Mouse (Mus musculus): ENCODE data around the gene Slc13a1.
"Not testable (repeated sequence)": the region's sequence is repeated elsewhere in the genome, so short reads cannot be mapped to it uniquely, and the experiment has no call there.

DNA sequence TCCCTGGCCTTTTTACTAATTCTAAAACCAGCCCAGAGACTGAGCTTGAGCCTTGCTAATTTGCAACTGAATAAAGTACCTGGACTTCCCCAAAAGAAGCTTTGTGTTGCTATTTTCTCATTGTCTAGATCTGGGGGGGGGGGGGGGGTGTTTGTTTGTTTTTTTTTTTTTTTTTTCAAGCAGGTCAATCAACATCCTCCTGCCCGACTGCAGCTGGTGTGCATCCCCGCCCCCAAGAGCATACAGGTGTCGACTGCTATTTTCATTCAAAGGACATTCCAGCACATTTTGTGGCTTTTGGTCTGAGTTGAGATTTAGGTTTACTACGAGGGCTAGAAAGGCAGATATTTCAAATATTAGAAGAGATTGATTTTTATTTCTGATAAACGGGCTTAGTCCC is 28.5 kb upstream of the Slc13a1 start:
- TF ChIP-seq CTCF (IDR thresholded peaks at IDR 0.05; ENCODE audit: extremely low read depth, insufficient read depth, insufficient read length, insufficient replicate concordance); POLR2A (IDR thresholded peaks at IDR 0.05; ENCODE audit: low read depth, low read length): not testable (repeated sequence)

Measured in spleen, adult 2 months (tissue).